Mouse (Mus musculus) lung, postnatal 14 days (tissue): ENCODE measurements around the gene Ptrh1.

Source experiments
- DNase-seq: peaks from one replicate; pipeline ENCODE4 v3.0.0; 2021

Gene Ptrh1

DNA sequence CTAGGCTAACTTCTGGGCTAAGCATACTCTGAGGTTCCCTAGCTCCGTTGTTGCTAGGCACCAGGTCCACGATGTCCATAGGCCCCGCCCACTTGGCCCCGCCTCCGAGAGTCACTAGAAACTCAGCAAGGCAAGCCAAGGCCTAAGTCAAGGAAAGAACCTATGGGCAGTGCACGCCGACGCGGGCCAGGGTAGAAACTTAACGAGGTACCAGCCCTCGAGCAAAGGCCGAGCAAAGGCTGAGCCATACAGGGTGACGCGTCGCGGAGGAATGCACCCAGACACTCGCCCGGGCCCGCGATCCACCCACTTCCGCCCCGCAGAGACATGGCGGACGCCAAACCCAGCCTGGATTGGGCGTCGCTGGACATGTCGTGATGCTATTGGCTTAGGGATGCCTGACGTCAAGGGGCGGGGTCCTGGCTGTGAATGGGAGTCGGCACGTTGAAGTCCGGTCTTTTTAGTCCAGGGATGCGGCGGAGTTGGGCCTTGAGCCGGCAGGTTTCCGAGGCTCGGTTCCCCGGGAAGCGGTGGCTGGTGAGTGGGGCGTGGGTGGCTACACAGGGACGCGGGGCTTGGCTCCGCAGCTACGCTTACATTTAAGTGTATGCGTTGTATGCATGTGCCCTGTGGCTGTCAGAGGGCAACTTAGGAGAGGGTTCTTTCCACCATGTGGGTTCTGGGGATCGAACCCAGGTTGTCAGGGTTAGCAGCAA lies at the start of gene Ptrh1, which contains the start of gene Ttc16:
Ptrh1 (plus strand) TSS at position 428 of the 716 bp plus-strand sequence.
Ttc16 (minus strand) TSS at position 275 of the 716 bp plus-strand sequence.
- DNase-seq: peak; percentile 98

DNA sequence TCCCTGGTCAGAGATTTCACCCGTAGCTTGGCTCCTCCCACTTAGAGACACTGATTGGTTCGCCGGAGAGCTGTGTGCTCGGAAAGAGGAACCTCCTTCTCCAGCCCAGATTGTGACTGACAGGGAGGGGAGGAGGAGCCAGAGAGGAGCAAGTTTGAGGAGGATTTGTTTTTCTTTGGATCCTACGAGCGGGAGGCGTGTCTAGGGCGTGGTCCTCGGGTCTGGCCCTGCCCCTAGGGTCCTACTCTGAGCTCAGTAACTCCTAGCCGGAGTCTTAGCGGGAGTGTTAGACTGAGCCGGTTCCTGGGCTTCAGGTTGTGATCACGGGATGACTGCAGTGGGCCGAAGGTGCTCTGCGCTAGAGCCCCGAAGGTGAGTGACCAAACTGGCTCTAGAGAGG lies 48.2 kb upstream of the Ptrh1 start:
- peak; percentile 95 for DNase-seq

DNA sequence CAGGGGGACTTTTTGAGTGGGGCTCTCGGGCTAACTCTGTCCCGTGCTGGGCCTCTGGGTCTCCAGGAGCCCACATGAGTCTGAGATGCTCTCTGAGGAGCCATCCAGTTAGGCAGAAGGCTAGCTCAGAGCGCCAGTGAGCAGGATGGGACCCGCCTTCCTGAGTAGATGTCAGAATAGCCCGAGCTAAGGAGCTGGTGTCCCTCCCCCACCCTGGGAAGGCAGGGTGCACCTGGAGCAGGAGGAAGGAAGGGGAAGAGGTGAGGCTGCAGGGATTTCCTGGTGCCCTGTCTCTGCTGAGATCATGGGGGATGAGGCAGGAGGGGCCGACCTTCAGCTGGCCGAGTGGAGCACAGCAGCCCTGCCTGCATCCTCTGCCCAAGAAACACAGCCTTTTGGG lies 47.1 kb upstream of the Ptrh1 start:
- DNase-seq: peak; percentile 48

DNA sequence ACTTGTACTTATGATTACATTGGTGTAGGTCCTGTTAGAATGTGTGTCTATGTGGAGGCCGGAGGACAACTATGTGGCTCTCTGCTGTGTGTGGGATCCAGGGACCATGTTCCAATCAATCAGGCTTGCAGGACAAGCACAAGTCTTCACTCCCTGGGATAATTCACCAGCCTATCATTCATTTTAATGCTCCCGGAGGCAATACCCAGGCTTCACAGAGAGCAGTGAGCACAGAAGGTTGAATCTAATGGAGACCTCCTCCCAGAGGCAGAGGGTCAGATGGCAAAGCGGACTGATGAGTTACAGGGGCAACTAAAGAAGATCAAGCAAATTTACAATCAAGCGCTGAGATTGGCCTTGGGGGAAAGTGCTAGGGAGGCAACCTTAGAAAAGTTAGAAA lies 46.0 kb upstream of the Ptrh1 start:
- DNase-seq: no peak

DNA sequence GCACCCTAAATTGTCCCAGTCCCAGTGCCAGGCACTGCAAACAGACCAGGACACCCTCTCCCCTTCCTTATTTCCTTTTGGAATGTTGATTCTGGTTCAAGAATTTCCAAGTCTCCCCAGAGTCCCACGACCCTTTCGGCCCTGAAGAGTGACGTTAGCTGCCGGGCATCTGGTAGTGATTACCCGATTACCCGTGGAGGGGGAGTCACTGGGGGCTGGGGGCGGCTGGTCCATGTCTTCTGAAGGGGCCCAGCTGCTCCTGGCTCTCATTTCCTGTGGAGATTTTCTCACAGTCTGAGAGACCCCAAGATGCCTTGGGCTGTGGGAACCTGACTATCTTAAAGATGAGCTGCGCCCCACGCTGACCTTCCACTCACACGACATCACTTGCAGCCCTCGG lies 44.7 kb upstream of the Ptrh1 start:
- DNase-seq: peak; percentile 49

DNA sequence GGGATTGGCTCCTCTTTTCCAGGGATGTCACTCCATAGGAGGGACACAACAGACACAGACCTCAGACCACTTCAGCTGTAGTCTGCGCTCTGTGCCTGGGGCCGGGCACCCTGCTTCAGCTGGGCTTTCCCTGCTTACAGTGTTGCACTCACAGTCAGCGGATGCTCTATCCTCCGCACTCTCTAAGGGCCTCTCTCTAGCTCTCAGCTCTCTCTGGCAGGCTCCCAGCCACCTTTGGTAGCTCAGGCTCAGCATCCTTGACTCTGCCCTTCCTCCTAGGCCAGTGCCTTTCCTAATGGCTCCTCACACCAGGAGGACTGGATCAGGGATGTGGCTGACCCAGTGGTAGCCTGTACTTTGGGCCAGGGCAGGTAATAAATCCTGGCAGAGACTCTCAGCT lies 43.7 kb upstream of the Ptrh1 start:
- no peak for DNase-seq

DNA sequence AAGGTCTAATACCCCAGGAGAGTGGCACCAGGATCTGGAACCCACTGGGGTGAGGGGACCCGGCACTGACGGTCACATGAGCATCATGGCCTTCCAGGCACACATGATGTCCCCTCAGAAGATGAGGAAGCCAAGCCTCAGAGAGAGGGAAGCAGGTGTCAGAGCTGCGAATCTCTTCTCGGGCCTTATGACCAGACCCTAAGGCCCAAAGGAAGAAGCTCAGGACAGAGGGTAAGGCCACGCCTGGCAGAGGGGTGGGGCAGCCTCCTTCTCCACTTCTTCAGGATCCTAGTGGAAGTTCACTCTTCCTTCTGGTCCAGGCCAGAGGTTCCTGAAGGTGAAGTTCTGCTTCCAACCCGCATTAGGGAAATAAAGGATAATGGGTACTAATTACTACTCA lies 42.9 kb upstream of the Ptrh1 start:
- DNase-seq: no peak

DNA sequence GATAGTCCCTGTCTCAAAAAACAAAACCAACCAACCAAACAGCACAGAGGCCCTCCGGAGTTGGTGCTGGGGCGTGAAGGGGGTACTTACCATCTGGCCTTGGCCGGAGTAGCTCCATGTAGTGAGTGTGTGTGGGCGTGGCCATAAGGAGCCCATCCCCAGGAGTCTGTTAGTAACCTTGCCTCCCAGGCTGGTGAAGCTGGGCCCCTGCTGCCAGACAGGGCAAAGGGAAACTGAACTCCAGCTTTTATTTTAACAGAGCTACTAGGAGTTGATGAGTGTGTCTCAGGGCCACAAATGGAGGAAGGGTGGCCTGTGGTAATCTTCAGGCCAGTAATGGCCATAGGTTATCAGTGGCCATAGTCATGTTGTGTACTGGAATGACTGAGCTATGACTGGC lies 41.1 kb upstream of the Ptrh1 start:
- DNase-seq: no peak

DNA sequence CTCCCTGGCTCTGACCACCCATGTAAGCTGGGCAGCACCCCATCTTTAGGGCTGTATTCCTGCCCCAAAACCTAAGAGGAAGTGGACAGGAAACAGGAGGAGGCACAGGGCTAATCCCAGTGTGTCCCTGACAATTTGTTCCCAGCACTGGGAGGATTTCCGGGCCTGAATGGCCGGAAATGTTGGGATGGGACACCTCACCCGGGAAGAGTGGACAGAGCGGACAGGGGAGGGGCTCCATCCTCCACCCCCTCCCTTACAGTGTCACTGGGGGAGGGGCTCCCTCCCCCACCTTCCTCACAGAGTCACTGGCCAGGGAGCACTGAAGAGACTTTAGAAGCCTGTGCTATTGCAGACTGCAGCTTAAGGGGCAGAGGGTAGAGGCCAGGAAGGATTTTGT lies 40.7 kb upstream of the Ptrh1 start:
- peak; percentile 71 for DNase-seq

DNA sequence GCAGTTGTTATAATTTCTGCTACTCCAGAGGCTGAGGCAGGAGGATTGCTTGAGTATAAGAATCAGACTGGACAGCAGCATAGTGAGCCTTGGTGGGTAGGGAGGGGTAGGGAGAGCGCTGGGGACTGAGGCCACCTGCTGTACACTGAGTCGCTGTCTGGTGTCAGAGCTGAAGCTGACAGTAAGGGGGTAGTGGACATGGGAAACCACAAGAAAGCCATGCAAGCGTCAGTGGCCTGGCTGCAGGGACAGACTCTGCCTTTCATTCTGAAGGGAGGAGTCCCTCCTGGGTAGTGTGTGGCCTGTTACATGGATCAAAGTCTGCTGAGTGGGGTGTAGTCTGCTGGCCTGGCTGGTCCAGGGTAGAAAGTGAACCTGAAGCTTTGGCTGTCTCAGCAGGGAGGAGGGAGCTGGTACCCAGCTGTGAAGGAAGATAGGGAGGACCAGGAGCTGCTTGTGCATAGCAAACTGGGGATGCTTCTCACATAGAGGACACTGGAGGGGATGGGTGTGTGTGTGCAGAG lies 39.2 kb upstream of the Ptrh1 start:
- DNase-seq: no peak

DNA sequence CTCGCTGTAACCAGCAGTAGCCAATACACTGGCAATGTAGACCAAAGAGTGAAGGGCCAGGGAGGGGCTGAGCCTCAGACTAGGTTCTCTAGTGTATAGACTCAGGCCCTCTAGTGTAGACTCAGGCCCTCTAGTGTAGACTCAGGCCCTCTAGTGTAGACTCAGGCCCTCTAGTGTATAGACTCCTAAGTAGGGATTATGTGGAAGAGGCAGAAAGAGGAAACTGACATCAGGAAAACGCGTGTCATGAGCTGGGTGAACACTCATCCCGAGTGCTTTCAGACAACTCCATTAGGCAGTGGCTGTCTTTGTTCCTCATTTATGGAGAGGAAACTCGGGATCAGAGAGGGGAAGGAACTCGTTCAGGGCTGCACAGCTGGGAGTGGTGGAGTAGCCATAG lies 38.6 kb upstream of the Ptrh1 start:
- DNase-seq: no peak

DNA sequence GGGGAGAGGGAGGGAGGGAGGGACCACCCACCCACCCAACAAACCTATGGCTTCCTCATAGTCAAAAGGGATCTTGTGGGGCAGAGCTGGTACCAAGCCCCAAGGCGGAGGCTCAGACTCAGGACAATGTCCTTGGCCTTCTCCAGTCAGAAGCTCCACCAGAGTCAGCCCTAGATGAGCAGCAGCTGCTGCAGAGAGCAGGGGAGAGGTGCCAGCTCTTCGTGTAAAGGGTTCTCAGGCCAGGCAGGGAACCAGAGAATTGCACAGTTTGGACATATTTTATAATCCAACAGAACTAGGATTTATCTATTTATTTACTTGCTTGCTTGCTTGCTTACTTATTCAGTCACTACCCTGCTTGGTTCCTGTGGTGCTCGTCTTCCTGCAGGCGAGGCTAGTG lies 36.3 kb upstream of the Ptrh1 start:
- no peak for DNase-seq

DNA sequence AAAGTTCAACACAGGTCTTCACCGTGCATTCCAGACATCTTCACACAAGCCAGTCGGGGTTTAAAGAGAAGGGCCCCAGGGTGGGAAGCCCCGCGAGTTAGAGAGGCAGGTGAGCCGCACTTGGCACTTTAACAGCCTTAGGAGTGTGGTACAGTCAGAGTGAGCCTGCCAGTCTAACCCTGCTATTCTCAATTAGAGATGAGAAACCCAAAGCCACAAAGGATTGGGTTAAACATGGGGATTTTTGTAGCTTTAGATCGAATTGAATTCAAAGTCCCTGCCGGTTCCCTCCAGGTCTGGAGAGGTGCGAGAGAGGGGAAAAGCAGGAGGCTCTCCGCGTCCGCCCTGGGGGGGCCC lies 34.7 kb upstream of the Ptrh1 start, which contains the start of gene 6330409D20Rik:
6330409D20Rik (minus strand) TSS at position 101 of the 357 bp plus-strand sequence.
- DNase-seq: no peak

DNA sequence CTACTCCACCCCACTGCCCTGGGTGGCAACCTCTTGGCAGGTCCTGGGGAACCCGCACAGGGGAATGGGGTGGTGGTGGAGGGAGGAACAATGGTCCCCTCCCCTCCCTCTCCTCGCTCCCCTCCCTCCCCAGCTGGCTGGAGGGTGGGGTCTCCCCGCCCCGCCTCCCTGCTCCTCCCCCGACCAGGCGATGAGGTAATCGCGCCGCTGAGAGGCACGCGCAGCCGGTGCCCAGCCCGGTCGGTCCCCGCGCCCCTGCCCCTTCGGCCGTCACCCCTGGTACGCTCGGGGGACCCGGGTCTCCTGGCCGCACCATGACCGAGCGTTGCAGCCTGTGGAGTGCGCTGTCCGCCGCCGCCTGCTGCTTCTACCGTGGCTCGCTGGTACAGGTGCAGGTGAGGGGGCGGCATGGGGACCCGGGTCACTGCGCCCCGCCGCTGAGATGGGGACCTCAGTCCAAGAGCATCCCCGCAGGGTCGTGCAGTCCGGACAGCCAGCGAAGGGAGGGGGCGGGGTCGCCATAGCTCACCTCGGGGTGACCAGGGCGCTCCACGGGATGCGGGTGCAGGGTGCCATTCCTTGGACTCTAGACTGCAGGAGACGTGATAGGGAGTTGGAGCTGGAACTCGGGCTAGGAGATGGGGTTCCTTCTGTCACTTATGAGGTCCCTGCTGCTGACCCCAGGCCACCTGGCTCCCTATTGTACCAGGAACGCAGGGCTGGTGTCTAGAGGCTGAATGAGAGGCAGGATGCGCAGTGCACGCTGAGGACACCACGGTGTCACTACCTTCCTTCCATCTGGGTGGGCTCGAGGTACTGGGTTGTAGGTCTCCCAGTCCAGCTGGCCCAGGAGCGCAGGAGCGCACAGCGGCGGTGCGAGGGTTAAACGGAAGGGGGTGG lies 34.1 kb upstream of the Ptrh1 start:
- DNase-seq: peak; percentile 67

DNA sequence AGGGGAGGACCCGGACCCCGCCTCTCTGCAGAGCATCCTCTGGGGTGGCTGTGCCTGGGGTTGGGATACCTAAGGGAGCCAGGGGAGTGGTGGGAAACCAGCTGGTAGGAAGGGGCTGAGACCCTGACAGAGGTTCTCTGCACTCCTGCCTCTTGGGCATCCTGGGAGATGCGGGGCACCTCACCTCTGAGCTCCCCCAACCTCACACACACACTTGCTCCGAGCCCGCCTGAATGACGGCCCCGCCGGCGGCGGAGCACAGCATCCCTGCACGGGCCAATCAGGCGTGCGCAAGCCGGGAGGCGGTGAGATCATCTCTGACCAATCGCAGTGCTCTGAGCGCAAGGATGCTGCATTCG lies 33.4 kb upstream of the Ptrh1 start:
- no peak for DNase-seq

DNA sequence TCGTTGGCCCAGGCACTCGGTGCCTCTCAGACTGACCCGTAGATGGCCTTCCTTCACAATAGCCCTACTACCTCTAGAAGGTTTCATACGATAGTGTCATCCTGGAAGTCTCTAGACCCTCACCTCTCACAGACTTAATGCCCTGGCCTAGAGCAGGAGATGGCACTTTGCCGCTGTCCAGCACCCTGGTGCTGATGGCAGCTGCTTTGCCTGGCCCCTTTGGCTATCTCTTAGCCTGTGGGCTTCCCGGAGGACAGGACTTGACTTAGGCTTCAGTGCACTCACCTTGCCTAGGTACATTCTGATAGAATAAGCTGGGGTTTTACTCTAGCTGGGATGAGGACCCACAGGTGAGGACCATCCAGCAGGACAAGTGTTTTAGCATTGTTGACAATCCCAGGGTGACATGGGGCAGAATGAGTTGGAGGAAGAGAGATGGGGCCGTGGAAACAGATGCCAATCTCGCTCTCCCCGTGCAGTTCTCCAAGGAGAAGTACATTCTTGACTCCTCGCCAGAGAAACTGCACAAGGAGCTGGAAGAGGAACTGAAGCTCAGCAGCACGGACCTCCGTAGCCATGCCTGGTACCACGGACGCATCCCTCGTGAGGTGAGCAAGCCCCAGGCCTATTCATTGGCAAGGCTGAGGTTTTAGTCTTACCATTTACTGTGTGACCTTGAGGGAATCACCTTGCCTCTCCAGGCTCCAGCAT lies 31.2 kb upstream of the Ptrh1 start:
- DNase-seq: no peak

DNA sequence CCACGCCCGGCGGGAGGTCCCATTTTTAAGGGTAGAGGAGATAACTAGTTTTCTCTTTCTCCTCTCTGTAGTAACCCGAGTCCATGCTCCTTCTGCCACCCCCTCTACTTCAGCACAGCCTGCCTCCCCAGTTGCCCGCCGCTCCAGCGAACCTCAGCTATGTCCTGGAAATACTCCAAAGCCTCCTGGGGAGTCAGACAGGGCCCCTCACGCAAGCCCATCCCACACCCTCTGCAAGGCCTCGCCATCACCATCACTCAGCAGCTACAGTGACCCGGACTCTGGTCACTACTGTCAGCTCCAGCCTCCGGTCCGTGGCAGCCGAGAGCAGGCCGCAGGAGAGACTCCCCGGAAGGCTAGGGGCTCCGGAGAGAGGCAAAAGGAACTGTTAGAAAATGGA lies 26.5 kb upstream of the Ptrh1 start:
- no peak for DNase-seq

DNA sequence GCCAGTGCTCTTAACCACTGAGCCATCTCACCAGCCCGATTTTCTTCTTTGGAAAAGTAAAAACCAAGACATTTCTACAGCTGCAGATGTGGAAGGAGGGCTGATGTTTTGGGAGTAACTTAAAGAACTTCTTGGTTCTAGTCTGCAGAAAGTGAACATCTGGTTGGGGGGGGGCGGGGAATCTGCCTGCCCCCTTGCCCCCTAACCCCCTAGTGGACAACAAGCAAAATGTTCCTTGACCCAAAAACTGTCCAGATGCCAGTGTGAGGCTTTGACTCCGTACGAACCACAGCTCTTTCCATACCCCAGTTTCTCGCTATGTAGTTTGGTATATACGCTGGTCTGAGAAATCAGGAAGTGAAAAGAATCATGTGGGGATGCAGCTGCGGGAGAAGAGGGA lies 25.4 kb upstream of the Ptrh1 start:
- no peak for DNase-seq

DNA sequence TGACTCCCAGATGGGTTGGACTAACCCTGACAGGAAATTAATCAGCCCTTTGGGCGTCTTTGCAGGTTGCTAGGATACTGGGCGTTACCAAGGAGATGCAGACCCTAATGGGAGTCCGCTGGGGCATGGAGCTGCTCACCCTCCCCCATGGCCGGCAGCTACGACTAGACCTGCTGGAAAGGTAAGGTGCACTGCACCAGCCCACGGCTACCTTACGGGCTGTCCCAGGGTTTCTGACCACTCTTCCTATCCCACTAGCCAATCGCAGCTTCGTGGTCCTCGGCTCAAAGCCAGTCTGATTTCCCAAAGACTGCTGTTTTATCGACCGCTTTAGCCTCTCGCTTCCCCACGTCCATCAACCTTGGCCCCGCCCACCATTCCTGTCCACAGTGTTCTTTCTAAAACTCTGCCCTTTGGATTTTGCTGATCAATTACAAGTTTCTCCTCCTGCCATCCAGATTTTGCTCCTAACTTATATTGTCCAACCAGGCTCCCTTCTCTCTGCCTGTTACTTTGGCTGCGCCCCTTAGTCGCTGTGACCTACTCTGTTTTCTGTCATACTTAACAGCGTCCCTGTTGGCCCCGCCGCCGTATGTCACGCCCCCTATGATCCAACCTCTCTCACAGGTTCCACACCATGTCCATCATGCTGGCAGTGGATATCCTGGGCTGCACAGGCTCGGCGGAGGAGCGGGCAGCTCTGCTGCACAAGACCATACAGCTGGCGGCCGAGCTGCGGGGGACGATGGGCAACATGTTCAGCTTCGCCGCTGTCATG lies 24.5 kb upstream of the Ptrh1 start:
- DNase-seq: peak; percentile 55

DNA sequence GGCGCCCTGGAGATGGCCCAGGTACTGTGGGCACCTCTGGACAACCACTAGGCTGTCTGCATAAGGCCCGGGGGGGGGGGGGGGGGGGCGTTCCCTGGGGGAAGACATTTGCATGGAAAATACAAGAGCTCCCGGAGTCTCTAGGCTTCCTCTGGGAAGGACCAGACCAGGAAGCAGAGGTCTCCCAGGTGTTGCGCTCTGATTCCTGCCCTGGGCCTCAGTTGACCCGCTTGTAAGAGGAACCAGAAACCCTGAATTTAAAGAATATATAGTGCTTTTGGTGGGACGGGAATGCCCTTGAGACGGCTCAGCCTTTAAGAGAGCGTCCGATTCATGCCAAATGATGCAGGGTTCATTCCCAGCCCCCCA lies 23.9 kb upstream of the Ptrh1 start:
- DNase-seq: no peak

DNA sequence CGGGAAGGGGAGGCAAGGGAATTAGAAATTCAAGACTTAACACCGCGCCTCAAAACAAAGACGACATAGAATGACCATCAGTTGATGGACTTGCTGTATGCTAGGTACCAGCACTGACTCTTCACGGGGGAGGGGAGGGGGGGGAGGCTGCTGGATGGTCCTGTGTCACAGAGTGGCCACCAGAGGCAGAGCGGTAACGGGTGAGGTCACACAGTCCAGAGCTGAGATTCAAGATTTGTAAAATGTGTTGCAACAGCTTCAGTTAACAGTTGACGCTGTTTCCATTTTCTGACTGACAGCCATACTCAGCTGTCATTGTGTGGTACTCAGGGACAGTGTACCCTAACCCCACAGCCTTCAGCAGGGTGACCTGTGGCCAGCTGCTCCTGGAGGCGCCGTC lies 23.4 kb upstream of the Ptrh1 start:
- no peak for DNase-seq

DNA sequence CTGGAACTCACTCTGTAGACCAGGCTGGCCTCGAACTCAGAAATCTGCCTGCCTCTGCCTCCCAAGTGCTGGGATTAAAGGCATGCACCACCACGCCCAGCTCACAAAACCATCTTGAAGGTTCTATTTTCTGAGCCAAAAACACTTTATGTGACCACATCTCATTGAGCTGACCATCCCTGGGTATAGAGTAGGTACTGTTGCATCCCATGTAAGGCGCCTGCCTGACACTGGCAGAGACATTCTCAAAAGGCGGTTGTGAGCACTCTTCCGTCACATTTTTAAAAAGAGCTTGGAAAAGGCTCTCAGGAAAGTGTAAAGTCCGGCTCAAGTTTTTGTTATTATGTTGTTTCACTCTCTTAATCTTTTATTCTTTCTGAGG lies 18.9 kb upstream of the Ptrh1 start:
- no peak for DNase-seq
